Mouse (Mus musculus): ENCODE data around the gene Trim25. TPM values are rescaled to one million over a fixed set of nuclear protein-coding genes. Genes with fewer than 3 reads are reported as not detected.

Gene Trim25
- polyA plus RNA-seq, 1 experiment from 2014 or later, result 2.3 TPM

- Histone ChIP-seq H3K36me3 (replicated peaks) (no peaks in the 10 kb centered on the region), H3K9ac (no peak overlapping the region), H3K9me3 (no peaks in the 10 kb centered on the region), H3K4me2 (no peak overlapping the region), H3K27me3 (no peaks in the 10 kb centered on the region), H3K27ac (no peak overlapping the region), H3K4me3 (replicated peaks) (no peak overlapping the region), H3K4me1 (no peaks in the 10 kb centered on the region)
- ATAC-seq (ENCODE audit: low FRiP score), result no peak
- 91% methylated on average over 5 of the region's 5 CpGs for WGBS
Observed at GRCm38 (mm10) chr11:89012241-89012640, 13.1 kb downstream of the Trim25 start.

- Histone ChIP-seq H3K4me2 (no peak overlapping the region), H3K4me3 (replicated peaks) (no peak overlapping the region)
- 93% methylated on average over 9 of the region's 9 CpGs for WGBS
Observed at GRCm38 (mm10) chr11:89017514-89018182, 18.5 kb downstream of the Trim25 start.

GRCm38 (mm10) chr11:89020681-89021305, 21.6 kb downstream of the Trim25 start:
- H3K9ac ChIP-seq, result no peak overlapping the region
- WGBS, result 76% methylated on average over 9 of the region's 9 CpGs
- H3K9me3 ChIP-seq, result no peaks in the 10 kb centered on the region
- no peaks in the 10 kb centered on the region for H3K36me3 ChIP-seq (replicated peaks)
- no peak overlapping the region for H3K4me2 ChIP-seq
- no peak overlapping the region for H3K4me3 ChIP-seq (replicated peaks)
- ATAC-seq (ENCODE audit: low FRiP score), result no peak
- H3K4me1 ChIP-seq, result no peaks in the 10 kb centered on the region
- H3K27ac ChIP-seq, result no peak overlapping the region
- H3K27me3 ChIP-seq, result no peaks in the 10 kb centered on the region

More at GRCm38 (mm10) chr11:89017514-89018182, 18.5 kb downstream of the Trim25 start:
- Histone ChIP-seq H3K27me3 (no peaks in the 10 kb centered on the region), H3K27ac (no peak overlapping the region), H3K9me3 (no peaks in the 10 kb centered on the region), H3K4me1 (no peaks in the 10 kb centered on the region), H3K9ac (no peak overlapping the region), H3K36me3 (replicated peaks) (no peaks in the 10 kb centered on the region)
- no peak for ATAC-seq (ENCODE audit: low FRiP score)

GRCm38 (mm10) chr11:89021687-89022086, 22.5 kb downstream of the Trim25 start:
- no peak overlapping the region for H3K4me3 ChIP-seq (replicated peaks)
- no peak for ATAC-seq (ENCODE audit: low FRiP score)
- H3K27ac ChIP-seq, result no peak overlapping the region
- H3K9ac ChIP-seq, result no peak overlapping the region
- no peaks in the 10 kb centered on the region for H3K9me3 ChIP-seq
- no peaks in the 10 kb centered on the region for H3K27me3 ChIP-seq
- WGBS, result 83% methylated on average over 7 of the region's 7 CpGs
- no peaks in the 10 kb centered on the region for H3K36me3 ChIP-seq (replicated peaks)
- no peaks in the 10 kb centered on the region for H3K4me1 ChIP-seq
- no peak overlapping the region for H3K4me2 ChIP-seq

GRCm38 (mm10) chr11:89022120-89022731, 23.1 kb downstream of the Trim25 start:
- H3K27ac ChIP-seq, result no peak overlapping the region
- H3K27me3 ChIP-seq, result no peaks in the 10 kb centered on the region
- no peak for ATAC-seq (ENCODE audit: low FRiP score)
- H3K4me2 ChIP-seq, result no peak overlapping the region
- no peaks in the 10 kb centered on the region for H3K4me1 ChIP-seq
- H3K36me3 ChIP-seq (replicated peaks), result no peaks in the 10 kb centered on the region
- H3K4me3 ChIP-seq (replicated peaks), result no peak overlapping the region
- no peaks in the 10 kb centered on the region for H3K9me3 ChIP-seq
- 77% methylated on average over 8 of the region's 8 CpGs for WGBS
- no peak overlapping the region for H3K9ac ChIP-seq

- no peaks in the 10 kb centered on the region for H3K9me3 ChIP-seq
- WGBS, result 77% methylated on average over 10 of the region's 10 CpGs
- no peak overlapping the region for H3K4me2 ChIP-seq
- H3K27me3 ChIP-seq, result no peaks in the 10 kb centered on the region
- H3K36me3 ChIP-seq (replicated peaks), result no peaks in the 10 kb centered on the region
- no peak for ATAC-seq (ENCODE audit: low FRiP score)
- H3K9ac ChIP-seq, result no peak overlapping the region
- no peaks in the 10 kb centered on the region for H3K4me1 ChIP-seq
- no peak overlapping the region for H3K4me3 ChIP-seq (replicated peaks)
- H3K27ac ChIP-seq, result no peak overlapping the region
Observed at GRCm38 (mm10) chr11:89023477-89023876, 24.3 kb downstream of the Trim25 start.

- Histone ChIP-seq H3K36me3 (replicated peaks) (no peaks in the 10 kb centered on the region), H3K9me3 (no peaks in the 10 kb centered on the region), H3K4me2 (no peak overlapping the region), H3K4me3 (replicated peaks) (no peak overlapping the region), H3K27me3 (no peaks in the 10 kb centered on the region), H3K4me1 (no peaks in the 10 kb centered on the region), H3K9ac (no peak overlapping the region), H3K27ac (0 out of 2 replicates have a peak overlapping the region, but pooled peaks have one; percentile 6)
- ATAC-seq (ENCODE audit: low FRiP score), result no peak
- WGBS, result 81% methylated on average over 11 of the region's 11 CpGs
Observed at GRCm38 (mm10) chr11:89024181-89024881, 25.2 kb downstream of the Trim25 start.

GRCm38 (mm10) chr11:89025603-89026002, 26.4 kb downstream of the Trim25 start:
- Histone ChIP-seq H3K36me3 (replicated peaks) (no peaks in the 10 kb centered on the region), H3K9me3 (no peaks in the 10 kb centered on the region), H3K4me3 (replicated peaks) (no peak overlapping the region), H3K4me2 (no peak overlapping the region), H3K27ac (no peak overlapping the region), H3K4me1 (no peaks in the 10 kb centered on the region), H3K9ac (no peak overlapping the region), H3K27me3 (no peaks in the 10 kb centered on the region)
- ATAC-seq (ENCODE audit: low FRiP score), result no peak
- 73% methylated on average over 3 of the region's 3 CpGs for WGBS

GRCm38 (mm10) chr11:89026117-89026516, 26.9 kb downstream of the Trim25 start:
- 96% methylated on average over 3 of the region's 3 CpGs for WGBS

GRCm38 (mm10) chr11:89027955-89028361, 28.8 kb downstream of the Trim25 start:
- Histone ChIP-seq H3K27ac (no peak overlapping the region), H3K9ac (no peak overlapping the region), H3K4me2 (no peak overlapping the region), H3K4me1 (no peaks in the 10 kb centered on the region), H3K4me3 (replicated peaks) (no peak overlapping the region), H3K9me3 (no peaks in the 10 kb centered on the region), H3K36me3 (replicated peaks) (no peaks in the 10 kb centered on the region), H3K27me3 (no peaks in the 10 kb centered on the region)
- WGBS, result 81% methylated on average over 10 of the region's 10 CpGs
- no peak for ATAC-seq (ENCODE audit: low FRiP score)

More at GRCm38 (mm10) chr11:89026117-89026516, 26.9 kb downstream of the Trim25 start:
- no peaks in the 10 kb centered on the region for H3K36me3 ChIP-seq (replicated peaks)
- H3K4me3 ChIP-seq (replicated peaks), result no peak overlapping the region
- H3K9me3 ChIP-seq, result no peaks in the 10 kb centered on the region
- no peak overlapping the region for H3K27ac ChIP-seq
- no peak for ATAC-seq (ENCODE audit: low FRiP score)
- no peaks in the 10 kb centered on the region for H3K27me3 ChIP-seq
- no peak overlapping the region for H3K9ac ChIP-seq
- no peaks in the 10 kb centered on the region for H3K4me1 ChIP-seq
- no peak overlapping the region for H3K4me2 ChIP-seq

- no peak overlapping the region for H3K4me2 ChIP-seq
- WGBS, result 68% methylated on average over 10 of the region's 10 CpGs
Observed at GRCm38 (mm10) chr11:89028871-89029405, 29.8 kb downstream of the Trim25 start.

GRCm38 (mm10) chr11:89030552-89030951, 31.4 kb downstream of the Trim25 start:
- no peak overlapping the region for H3K4me2 ChIP-seq
- H3K4me1 ChIP-seq, result no peaks in the 10 kb centered on the region
- H3K27me3 ChIP-seq, result no peaks in the 10 kb centered on the region
- H3K9ac ChIP-seq, result no peak overlapping the region
- no peak overlapping the region for H3K27ac ChIP-seq
- H3K36me3 ChIP-seq (replicated peaks), result no peaks in the 10 kb centered on the region
- no peaks in the 10 kb centered on the region for H3K9me3 ChIP-seq
- ATAC-seq (ENCODE audit: low FRiP score), result no peak
- 79% methylated on average over 6 of the region's 6 CpGs for WGBS
- H3K4me3 ChIP-seq (replicated peaks), result no peak overlapping the region

More at GRCm38 (mm10) chr11:89028871-89029405, 29.8 kb downstream of the Trim25 start:
- Histone ChIP-seq H3K27me3 (no peaks in the 10 kb centered on the region), H3K4me3 (replicated peaks) (no peak overlapping the region), H3K36me3 (replicated peaks) (no peaks in the 10 kb centered on the region), H3K27ac (no peak overlapping the region), H3K9ac (no peak overlapping the region), H3K4me1 (no peaks in the 10 kb centered on the region), H3K9me3 (no peaks in the 10 kb centered on the region)
- no peak for ATAC-seq (ENCODE audit: low FRiP score)
